Mouse (Mus musculus) megakaryocyte, embryonic 14.5 days (primary cell): Measurements from ENCODE around the gene Spint3.

ENCODE experiments used
- FLI1 ChIP-seq: IDR thresholded peaks from 2 replicates; pipeline ENCODE4 v1.6.1; 2012; ENCODE audit warnings: low read length, inconsistent platforms, mixed read lengths
- GATA1 ChIP-seq: IDR thresholded peaks from 3 replicates; pipeline ENCODE4 v1.6.1; 2012; ENCODE audit warnings: mixed read lengths, low read length, inconsistent platforms, borderline replicate concordance

- TF ChIP-seq GATA1 = no peak
- no peak for TF ChIP-seq FLI1
These were observed 45.8 kb upstream of the Spint3 start for GRCm38 (mm10) chr2:164619050-164619449.
